Mouse (Mus musculus): ENCODE results near the gene Fstl3. TPM values are rescaled to one million over a fixed set of nuclear protein-coding genes. Genes with fewer than 3 reads are reported as not detected.

Gene Fstl3
- 7.5 and 8.3 TPM in 2 replicates for polyA plus RNA-seq (2015; fragmentation: Nextera tagmentation; extraction: Ambion mirVana)

GRCm38 (mm10) chr10:79777103-79777531 lies at the start of gene Fstl3:
Gene Fstl3 (plus strand): TSS chr10:79777272.
- H3K4me1 ChIP-seq, result peaks cover 43% of the 10 kb centered on the region
- H3K36me3 ChIP-seq, result no peaks in the 10 kb centered on the region
- peak within 1 kb of the TSS; percentile 76 for H3K9ac ChIP-seq
- H3K27ac ChIP-seq, result peak within 1 kb of the TSS; percentile 39; the same call in 1 of the 2 replicates
- H3K9me3 ChIP-seq, result peaks cover 6% of the 10 kb centered on the region; the same call in 1 of the 2 replicates
- H3K4me2 ChIP-seq, result peak within 1 kb of the TSS; percentile 80
- ATAC-seq (ENCODE audit: insufficient number of reproducible peaks, insufficient read depth, low FRiP score, low TSS enrichment, low read depth), result no peak
- under 1% methylated on average over 39 of the region's 39 CpGs for WGBS
- H3K4me3 ChIP-seq, result peak within 1 kb of the TSS; percentile 54
- peaks cover 40% of the 10 kb centered on the region for H3K27me3 ChIP-seq

- ATAC-seq (ENCODE audit: insufficient number of reproducible peaks, insufficient read depth, low FRiP score, low TSS enrichment, low read depth), result no peak
- Histone ChIP-seq H3K9ac (no peak overlapping the region), H3K4me3 (no peak overlapping the region), H3K4me1 (no peaks in the 10 kb centered on the region), H3K27me3 (no peaks in the 10 kb centered on the region; the same call in 1 of the 2 replicates), H3K9me3 (no peaks in the 10 kb centered on the region), H3K4me2 (no peak overlapping the region), H3K27ac (no peak overlapping the region), H3K36me3 (peaks cover 8% of the 10 kb centered on the region)
- 72% methylated on average over 28 of the region's 28 CpGs for WGBS
Measured at GRCm38 (mm10) chr10:79728323-79729249, 48.5 kb upstream of the Fstl3 start.

GRCm38 (mm10) chr10:79729357-79729965 lies 47.6 kb upstream of the Fstl3 start:
- Histone ChIP-seq H3K27ac (no peak overlapping the region), H3K27me3 (no peaks in the 10 kb centered on the region; the same call in 1 of the 2 replicates), H3K36me3 (peaks cover 16% of the 10 kb centered on the region), H3K4me3 (no peak overlapping the region), H3K9ac (no peak overlapping the region), H3K4me1 (no peaks in the 10 kb centered on the region), H3K4me2 (no peak overlapping the region), H3K9me3 (0 out of 2 replicates have a peak, but pooled peaks cover 5% of the 10 kb centered on the region)
- 88% methylated on average over 13 of the region's 13 CpGs for WGBS
- ATAC-seq (ENCODE audit: insufficient number of reproducible peaks, insufficient read depth, low FRiP score, low TSS enrichment, low read depth), result no peak

- WGBS, result 86% methylated on average over 1 of the region's 1 CpGs
- Histone ChIP-seq H3K27ac (no peak overlapping the region), H3K4me2 (no peak overlapping the region), H3K4me1 (no peaks in the 10 kb centered on the region), H3K27me3 (peaks cover 15% of the 10 kb centered on the region), H3K4me3 (no peak overlapping the region), H3K9me3 (peaks cover 35% of the 10 kb centered on the region), H3K36me3 (peaks cover 47% of the 10 kb centered on the region), H3K9ac (no peak overlapping the region)
- no peak for ATAC-seq (ENCODE audit: insufficient number of reproducible peaks, insufficient read depth, low FRiP score, low TSS enrichment, low read depth)
Measured at GRCm38 (mm10) chr10:79732500-79732899, 44.6 kb upstream of the Fstl3 start.

- no peak overlapping the region for H3K4me3 ChIP-seq
- WGBS, result 94% methylated on average over 15 of the region's 15 CpGs
- no peak overlapping the region for H3K4me2 ChIP-seq
- peaks cover 15% of the 10 kb centered on the region for H3K27me3 ChIP-seq
- H3K9me3 ChIP-seq, result peaks cover 48% of the 10 kb centered on the region
- H3K36me3 ChIP-seq, result peaks cover 60% of the 10 kb centered on the region
- no peaks in the 10 kb centered on the region for H3K4me1 ChIP-seq
- no peak overlapping the region for H3K9ac ChIP-seq
- no peak for ATAC-seq (ENCODE audit: insufficient number of reproducible peaks, insufficient read depth, low FRiP score, low TSS enrichment, low read depth)
- H3K27ac ChIP-seq, result no peak overlapping the region
Measured at GRCm38 (mm10) chr10:79733847-79734246, 43.2 kb upstream of the Fstl3 start.

GRCm38 (mm10) chr10:79735361-79735760 lies 41.7 kb upstream of the Fstl3 start:
- 39% methylated on average over 51 of the region's 52 CpGs for WGBS

GRCm38 (mm10) chr10:79736706-79737105 lies 40.4 kb upstream of the Fstl3 start:
- no peak overlapping the region for H3K4me3 ChIP-seq
- ATAC-seq (ENCODE audit: insufficient number of reproducible peaks, insufficient read depth, low FRiP score, low TSS enrichment, low read depth), result no peak
- H3K9ac ChIP-seq, result no peak overlapping the region
- H3K4me2 ChIP-seq, result no peak overlapping the region
- H3K27ac ChIP-seq, result no peak overlapping the region
- WGBS, result 87% methylated on average over 14 of the region's 14 CpGs
- H3K27me3 ChIP-seq, result peaks cover 15% of the 10 kb centered on the region
- peaks cover 89% of the 10 kb centered on the region for H3K36me3 ChIP-seq
- no peaks in the 10 kb centered on the region for H3K4me1 ChIP-seq
- H3K9me3 ChIP-seq, result peaks cover 76% of the 10 kb centered on the region

More at GRCm38 (mm10) chr10:79735361-79735760, 41.7 kb upstream of the Fstl3 start:
- H3K27ac ChIP-seq, result no peak overlapping the region
- peaks cover 15% of the 10 kb centered on the region for H3K27me3 ChIP-seq
- H3K4me1 ChIP-seq, result no peaks in the 10 kb centered on the region
- no peak overlapping the region for H3K4me3 ChIP-seq
- H3K9ac ChIP-seq, result no peak overlapping the region
- ATAC-seq (ENCODE audit: insufficient number of reproducible peaks, insufficient read depth, low FRiP score, low TSS enrichment, low read depth), result no peak
- H3K36me3 ChIP-seq, result peaks cover 75% of the 10 kb centered on the region
- no peak overlapping the region for H3K4me2 ChIP-seq
- peaks cover 63% of the 10 kb centered on the region for H3K9me3 ChIP-seq

- Histone ChIP-seq H3K4me2 (no peak overlapping the region), H3K4me3 (no peak overlapping the region), H3K9ac (no peak overlapping the region), H3K9me3 (peaks cover 76% of the 10 kb centered on the region), H3K27ac (no peak overlapping the region), H3K4me1 (no peaks in the 10 kb centered on the region), H3K36me3 (peaks cover 98% of the 10 kb centered on the region), H3K27me3 (peaks cover 15% of the 10 kb centered on the region)
- no peak for ATAC-seq (ENCODE audit: insufficient number of reproducible peaks, insufficient read depth, low FRiP score, low TSS enrichment, low read depth)
- WGBS, result 89% methylated on average over 10 of the region's 10 CpGs
Measured at GRCm38 (mm10) chr10:79738259-79738658, 38.8 kb upstream of the Fstl3 start.

GRCm38 (mm10) chr10:79739234-79739633 lies 37.8 kb upstream of the Fstl3 start:
- Histone ChIP-seq H3K36me3 (peaks cover 100% of the 10 kb centered on the region), H3K9me3 (peaks cover 72% of the 10 kb centered on the region)
- no peak for ATAC-seq (ENCODE audit: insufficient number of reproducible peaks, insufficient read depth, low FRiP score, low TSS enrichment, low read depth)

GRCm38 (mm10) chr10:79740863-79741262 lies 36.2 kb upstream of the Fstl3 start:
- Histone ChIP-seq H3K4me1 (peaks cover 9% of the 10 kb centered on the region), H3K9me3 (peaks cover 57% of the 10 kb centered on the region)
- ATAC-seq (ENCODE audit: insufficient number of reproducible peaks, insufficient read depth, low FRiP score, low TSS enrichment, low read depth), result no peak

More at GRCm38 (mm10) chr10:79739234-79739633, 37.8 kb upstream of the Fstl3 start:
- 96% methylated on average over 28 of the region's 28 CpGs for WGBS
- no peak overlapping the region for H3K27ac ChIP-seq
- H3K4me3 ChIP-seq, result no peak overlapping the region
- H3K4me1 ChIP-seq, result no peaks in the 10 kb centered on the region
- no peak overlapping the region for H3K9ac ChIP-seq
- peaks cover 15% of the 10 kb centered on the region for H3K27me3 ChIP-seq
- no peak overlapping the region for H3K4me2 ChIP-seq

GRCm38 (mm10) chr10:79743161-79743560 lies 33.9 kb upstream of the Fstl3 start:
- Histone ChIP-seq H3K4me1 (peaks cover 13% of the 10 kb centered on the region), H3K27ac (no peak overlapping the region), H3K9ac (no peak overlapping the region), H3K4me3 (no peak overlapping the region), H3K36me3 (peaks cover 65% of the 10 kb centered on the region), H3K27me3 (no peaks in the 10 kb centered on the region), H3K4me2 (no peak overlapping the region), H3K9me3 (peaks cover 34% of the 10 kb centered on the region)
- 91% methylated on average over 11 of the region's 11 CpGs for WGBS
- ATAC-seq (ENCODE audit: insufficient number of reproducible peaks, insufficient read depth, low FRiP score, low TSS enrichment, low read depth), result no peak

More at GRCm38 (mm10) chr10:79740863-79741262, 36.2 kb upstream of the Fstl3 start:
- Histone ChIP-seq H3K27ac (no peak overlapping the region), H3K4me3 (no peak overlapping the region), H3K4me2 (no peak overlapping the region), H3K9ac (no peak overlapping the region), H3K27me3 (peaks cover 6% of the 10 kb centered on the region), H3K36me3 (peaks cover 88% of the 10 kb centered on the region)
- 64% methylated on average over 11 of the region's 11 CpGs for WGBS
